Mouse (Mus musculus) ES-Bruce4 (cell line): ENCODE measurements around the gene Olfm1.

Experiments
- CTCF ChIP-seq: IDR thresholded peaks from one replicate; pipeline ENCODE4 v1.8.1; 2011; ENCODE audit warnings: low read depth, low read length
- EP300 ChIP-seq: IDR thresholded peaks from 2 replicates; pipeline ENCODE4 v1.6.1; 2011; ENCODE audit warnings: low read depth, low read length; ENCODE audit not compliant: insufficient read depth
- POLR2A ChIP-seq: IDR thresholded peaks from one replicate; pipeline ENCODE4 v1.8.1; 2011; ENCODE audit warnings: low read length; ENCODE audit not compliant: insufficient read depth

GRCm38 (mm10) chr2:28205870-28206421 is 13.2 kb downstream of the Olfm1 start:
- TF ChIP-seq CTCF (no peak), POLR2A (no peak), EP300 (no peak)
